Mouse (Mus musculus) C2C12 (cell line): ENCODE results near the gene Rasl11b.

Source experiments
- CTCF ChIP-seq: IDR thresholded peaks from one replicate; pipeline ENCODE4 v1.5.1; 2011; ENCODE audit not compliant: control insufficient read depth, insufficient read depth, insufficient read length
- FOSL1 ChIP-seq: IDR thresholded peaks from one replicate; pipeline ENCODE4 v1.8.0; 2011; ENCODE audit warnings: mild to moderate bottlenecking, low read length; ENCODE audit not compliant: poor library complexity, insufficient read depth, severe bottlenecking
- MAX ChIP-seq: IDR thresholded peaks from one replicate; pipeline ENCODE4 v1.6.1; 2011; ENCODE audit warnings: mild to moderate bottlenecking, control low read depth
- USF1 ChIP-seq: IDR thresholded peaks from one replicate; pipeline ENCODE4 v1.6.1; 2011; ENCODE audit warnings: low read depth, mild to moderate bottlenecking, control low read depth, moderate library complexity

DNA sequence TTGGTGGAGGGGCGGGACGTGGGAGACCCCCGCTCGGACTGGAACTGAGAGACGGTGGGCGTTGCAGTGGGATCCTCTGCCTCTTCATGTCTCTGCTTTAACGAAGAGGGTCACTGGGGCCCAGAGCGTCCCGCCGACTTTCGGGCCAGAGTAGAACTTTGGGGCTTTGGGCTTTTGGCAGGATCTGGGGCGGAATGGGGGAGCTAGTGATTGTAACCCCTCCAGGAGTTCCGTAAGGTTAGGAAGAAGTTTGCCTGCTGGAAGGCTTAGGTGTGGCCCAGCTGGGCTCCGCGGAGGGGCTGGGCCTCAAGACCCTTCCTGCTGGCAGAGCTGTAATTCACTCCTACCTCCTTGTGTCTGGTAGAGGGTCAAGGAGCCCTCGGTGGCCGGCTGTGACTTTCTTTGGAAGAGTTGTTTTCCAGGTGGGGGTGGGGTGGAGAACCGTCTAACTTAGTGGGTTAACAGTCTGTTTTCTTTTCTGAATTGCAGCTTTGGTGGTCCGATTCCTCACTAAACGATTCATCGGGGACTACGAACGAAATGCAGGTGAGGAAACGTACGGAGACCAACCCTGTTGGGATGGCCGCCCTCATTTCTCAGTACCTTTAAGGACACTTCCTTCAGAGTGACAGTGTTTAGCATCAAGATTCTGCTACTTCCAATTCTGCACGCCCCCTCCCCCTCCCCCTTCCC lies 674 bp downstream of the Rasl11b start:
- no peak for TF ChIP-seq CTCF
- TF ChIP-seq USF1 = no peak
- no peak for TF ChIP-seq MAX
- no peak for TF ChIP-seq FOSL1
